Mouse (Mus musculus) forebrain, embryonic 16.5 days (tissue): ENCODE measurements around the gene Gm49395. TPM values are rescaled to one million over a fixed set of nuclear protein-coding genes. Genes with fewer than 3 reads are reported as not detected.

Source experiments
- ATAC-seq: fragments of 200-750 bp; cut with Nextera tagmentation; 2 replicates; pipeline ENCODE4 v1.8.0; 2017; ENCODE audit warnings: mild to moderate bottlenecking, moderate library complexity
- H3K27ac ChIP-seq: fragments of 300-500 bp; sonication (generic); 2 replicates; pipeline ENCODE4 v1.5.1; 2014; ENCODE audit warnings: low read length, control low read depth
- H3K27me3 ChIP-seq: fragments of 300-500 bp; sonication (generic); replicated peaks from 2 replicates; pipeline ENCODE4 v1.6.1; 2014; ENCODE audit warnings: low read length; ENCODE audit not compliant: control insufficient read depth, insufficient read depth
- H3K36me3 ChIP-seq: fragments of 300-500 bp; sonication (generic); 2 replicates; pipeline ENCODE4 v1.6.1; 2014; ENCODE audit not compliant: control insufficient read depth, insufficient read depth
- H3K4me1 ChIP-seq: fragments of 300-500 bp; sonication (generic); replicated peaks from 2 replicates; pipeline ENCODE4 v1.6.1; 2014; ENCODE audit warnings: low read length; ENCODE audit not compliant: control insufficient read depth, insufficient read depth
- H3K4me2 ChIP-seq: fragments of 300-500 bp; sonication (generic); 2 replicates; pipeline ENCODE4 v1.6.1; 2014; ENCODE audit warnings: mild to moderate bottlenecking, low read length, control low read depth
- H3K4me3 ChIP-seq: fragments of 300-500 bp; sonication (generic); replicated peaks from 2 replicates; pipeline ENCODE4 v1.5.1; 2014; ENCODE audit warnings: mild to moderate bottlenecking, low read length, control low read depth
- H3K9ac ChIP-seq: fragments of 300-500 bp; sonication (generic); replicated peaks from 2 replicates; pipeline ENCODE4 v1.6.1; 2014; ENCODE audit warnings: low read depth, low read length, control low read depth
- H3K9me3 ChIP-seq: fragments of 300-500 bp; sonication (generic); 2 replicates; pipeline ENCODE4 v1.6.1; 2016; ENCODE audit warnings: low read length; ENCODE audit not compliant: control insufficient read depth
- WGBS: fragments of 180-500 bp; shearing (Covaris S2); extraction: QIAGEN DNeasy Blood & Tissue Kit; methylation state at CpG from one replicate; pipeline ENCODE4 v1.1.7; 2014; 5-methylcytosine and 5-hydroxymethylcytosine counted together
- polyA plus RNA-seq: library from polyadenylated mRNA; unstranded; fragments of >200 nt; fragmentation: Nextera tagmentation; extraction: Ambion mirVana; gene quantifications from 2 replicates; pipeline ENCODE4 v1.2.1, GENCODE M21; 2015

The Gm49395 gene
- polyA plus RNA-seq, 1 experiment from 2014 or later: 1.8 TPM

DNA sequence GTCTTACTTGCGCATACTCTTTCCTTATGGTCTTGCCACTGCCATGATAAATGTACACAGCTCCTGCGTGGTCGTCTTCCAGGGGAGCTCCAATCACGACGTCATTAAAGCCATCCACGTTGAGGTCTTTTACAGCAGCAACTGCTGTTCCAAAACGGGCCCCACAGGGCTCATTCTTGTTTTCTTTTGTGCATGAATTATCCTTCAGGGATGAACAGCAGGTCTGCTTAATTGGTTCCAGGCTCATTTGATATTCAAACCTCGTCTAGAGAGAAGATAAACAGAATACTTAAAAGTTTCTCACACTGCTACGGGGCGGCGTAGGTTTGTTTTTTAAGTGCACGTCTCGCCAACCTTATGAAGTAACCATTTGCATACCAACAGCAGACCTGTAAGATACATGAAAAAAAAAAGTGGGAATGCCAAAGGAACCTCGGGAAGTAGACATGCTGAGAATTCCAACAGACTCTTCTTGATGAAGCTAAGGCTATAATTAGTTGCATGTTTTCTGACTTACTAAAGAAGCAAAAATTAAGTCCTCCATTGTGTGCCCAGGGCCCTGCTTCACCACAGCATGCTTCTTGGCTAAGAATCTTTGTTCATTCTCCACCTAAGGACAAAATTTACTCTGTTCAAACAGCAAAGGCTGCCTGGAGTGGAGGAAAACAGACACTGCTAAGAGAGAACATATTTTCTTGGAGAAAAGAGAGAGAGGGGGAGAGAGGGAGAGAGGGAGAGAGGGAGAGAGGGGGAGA is 109.3 kb downstream of the Gm49395 start:
- H3K27ac ChIP-seq: no peak overlapping the region
- 7% methylated on average over 14 of the region's 14 CpGs for WGBS

DNA sequence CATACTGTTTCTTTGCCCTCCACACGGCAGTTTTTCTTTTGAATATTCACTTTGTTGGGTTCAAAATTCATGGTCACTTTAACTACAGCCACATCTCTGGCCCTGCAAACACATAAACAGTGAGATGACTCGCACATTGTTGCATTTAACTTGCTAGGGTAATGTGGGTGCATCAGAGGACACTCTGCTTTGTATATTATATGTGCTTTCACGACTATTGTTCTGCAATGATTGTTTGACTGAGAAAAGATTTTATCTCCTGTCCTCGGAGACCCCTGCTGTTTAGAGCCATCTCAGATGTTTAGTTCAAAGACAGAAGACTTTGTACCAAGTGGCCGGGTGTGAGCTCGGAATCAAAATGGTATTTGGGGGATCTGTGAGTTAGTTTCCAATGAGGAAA is 114.1 kb downstream of the Gm49395 start:
- 72% methylated on average over 6 of the region's 6 CpGs for WGBS
- no peak for ATAC-seq

More for the DNA sequence above, 109.3 kb downstream of the Gm49395 start:
- peaks cover 8% of the 10 kb centered on the region for H3K4me1 ChIP-seq
- no peaks in the 10 kb centered on the region for H3K27me3 ChIP-seq
- H3K36me3 ChIP-seq: no peaks in the 10 kb centered on the region
- no peak overlapping the region for H3K4me3 ChIP-seq
- peak; percentile 83 for ATAC-seq
- H3K4me2 ChIP-seq: peak overlapping the region; percentile 29
- no peaks in the 10 kb centered on the region for H3K9me3 ChIP-seq
- no peak overlapping the region for H3K9ac ChIP-seq

DNA sequence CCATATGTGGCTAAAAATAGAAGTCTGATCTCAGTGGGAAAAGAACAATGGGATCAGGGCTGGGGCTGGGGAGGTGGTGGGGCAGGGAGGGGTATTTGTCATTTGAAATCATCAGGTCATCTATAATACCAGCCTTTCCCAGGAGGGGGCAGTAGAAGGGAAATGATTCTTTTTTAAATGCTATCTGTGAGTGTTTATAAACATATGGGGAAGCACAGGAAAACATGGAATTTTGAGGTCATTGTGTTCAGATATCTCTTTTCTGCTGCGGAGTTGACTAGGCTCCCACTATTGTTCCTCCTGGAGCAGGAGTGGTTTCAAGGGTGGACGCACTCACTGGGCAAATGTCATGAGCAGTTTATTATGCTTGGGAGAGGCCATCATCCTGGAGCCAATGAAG is 114.6 kb downstream of the Gm49395 start:
- Histone ChIP-seq H3K4me3 (no peak overlapping the region), H3K27me3 (no peaks in the 10 kb centered on the region), H3K4me2 (no peak overlapping the region), H3K36me3 (no peaks in the 10 kb centered on the region), H3K9ac (no peak overlapping the region), H3K27ac (no peak overlapping the region), H3K4me1 (peaks cover 2% of the 10 kb centered on the region), H3K9me3 (no peaks in the 10 kb centered on the region)
- 70% methylated on average over 2 of the region's 2 CpGs for WGBS
- ATAC-seq: no peak

More for the DNA sequence above, 114.1 kb downstream of the Gm49395 start:
- Histone ChIP-seq H3K4me3 (no peak overlapping the region), H3K27ac (no peak overlapping the region), H3K36me3 (no peaks in the 10 kb centered on the region), H3K9ac (no peak overlapping the region), H3K4me1 (peaks cover 7% of the 10 kb centered on the region), H3K9me3 (no peaks in the 10 kb centered on the region), H3K4me2 (no peak overlapping the region), H3K27me3 (no peaks in the 10 kb centered on the region)

Other genes starting within 250 kb of the Gm49395 start
- gene Itga2, start 169.8 kb downstream of the Gm49395 start, polyA plus RNA-seq: 0.89 and 1.5 TPM in 2 replicates
- gene Pelo, start 11.7 kb downstream of the Gm49395 start, polyA plus RNA-seq: 4.2 and 4.5 TPM in 2 replicates
- gene Itga1, start within 50 bp of the Gm49395 start, polyA plus RNA-seq: 6.6 and 6.8 TPM in 2 replicates